Mouse (Mus musculus) limb, embryonic 15.5 days (tissue): ENCODE data around the gene Cpa4. TPM values are rescaled to one million over a fixed set of nuclear protein-coding genes. Genes with fewer than 3 reads are reported as not detected.

Experiments used
- ATAC-seq: fragments of 200-750 bp; cut with Nextera tagmentation; 2 replicates; pipeline ENCODE4 v1.8.0; 2017; ENCODE audit warnings: low read depth, moderate TSS enrichment; ENCODE audit not compliant: insufficient number of reproducible peaks, low FRiP score, low TSS enrichment
- H3K27ac ChIP-seq: fragments of 300-500 bp; sonication (generic); 2 replicates; pipeline ENCODE4 v1.5.1; 2015; ENCODE audit warnings: moderate library complexity, mild to moderate bottlenecking, inconsistent platforms
- H3K27me3 ChIP-seq: fragments of 300-500 bp; sonication (generic); 2 replicates; pipeline ENCODE4 v1.6.1; 2015; ENCODE audit warnings: inconsistent platforms
- H3K36me3 ChIP-seq: fragments of 300-500 bp; sonication (generic); 2 replicates; pipeline ENCODE4 v1.6.1; 2015; ENCODE audit warnings: inconsistent platforms
- H3K4me1 ChIP-seq: fragments of 300-500 bp; sonication (generic); 2 replicates; pipeline ENCODE4 v1.6.1; 2015; ENCODE audit warnings: inconsistent platforms
- H3K4me2 ChIP-seq: fragments of 300-500 bp; sonication (generic); 2 replicates; pipeline ENCODE4 v1.6.1; 2015; ENCODE audit warnings: mild to moderate bottlenecking, inconsistent platforms
- H3K4me3 ChIP-seq: fragments of 300-500 bp; sonication (generic); 2 replicates; pipeline ENCODE4 v1.5.1; 2015; ENCODE audit warnings: mild to moderate bottlenecking, inconsistent platforms
- H3K9ac ChIP-seq: fragments of 300-500 bp; sonication (generic); 2 replicates; pipeline ENCODE4 v1.6.1; 2015; ENCODE audit warnings: inconsistent platforms
- H3K9me3 ChIP-seq: fragments of 300-500 bp; sonication (generic); 2 replicates; pipeline ENCODE4 v1.6.1; 2016; ENCODE audit warnings: inconsistent platforms
- WGBS: fragments of 180-500 bp; shearing (Covaris S2); methylation state at CpG from one replicate; pipeline ENCODE4 v1.1.7; 2015; 5-methylcytosine and 5-hydroxymethylcytosine counted together
- polyA plus RNA-seq: library from polyadenylated mRNA; unstranded; fragments of >200 nt; fragmentation: Nextera tagmentation; extraction: Ambion mirVana; gene quantifications from 2 replicates; pipeline ENCODE4 v1.2.1, GENCODE M21; 2015

Cpa4 gene
- 5.2 and 6.3 TPM in 2 replicates for polyA plus RNA-seq

DNA sequence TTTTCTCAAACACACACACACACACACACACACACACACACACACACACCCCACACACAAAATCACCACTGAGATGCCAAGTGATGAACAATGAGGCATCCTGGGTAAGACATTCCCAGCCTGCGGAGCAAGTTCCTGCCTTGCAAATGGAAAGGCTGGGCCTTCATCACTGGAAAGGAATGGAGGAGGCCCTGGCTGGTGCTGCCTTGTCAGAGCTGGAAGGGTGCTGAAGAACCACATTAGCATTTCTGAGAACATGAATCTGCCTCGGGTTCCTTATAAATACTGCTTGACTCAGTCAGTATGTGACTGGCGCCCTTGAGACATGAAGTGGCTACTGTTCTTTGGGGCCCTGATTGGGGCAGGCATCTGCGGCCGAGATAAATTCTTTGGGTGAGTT, at the start of gene Cpa4:
Cpa4 (plus strand) TSS at position 301 of the 400 bp plus-strand sequence.
- no peaks in the 10 kb centered on the region for H3K9me3 ChIP-seq
- H3K4me3 ChIP-seq, result no peak within 1 kb of the TSS
- H3K4me1 ChIP-seq, result peaks cover 23% of the 10 kb centered on the region
- no peak for ATAC-seq
- H3K36me3 ChIP-seq, result no peaks in the 10 kb centered on the region
- no peaks in the 10 kb centered on the region for H3K27me3 ChIP-seq
- no peak within 1 kb of the TSS for H3K4me2 ChIP-seq
- H3K27ac ChIP-seq, result peak within 1 kb of the TSS; percentile 38; the same call in 1 of the 2 replicates
- no peak within 1 kb of the TSS for H3K9ac ChIP-seq
- 56% methylated on average over 5 of the region's 5 CpGs for WGBS

DNA sequence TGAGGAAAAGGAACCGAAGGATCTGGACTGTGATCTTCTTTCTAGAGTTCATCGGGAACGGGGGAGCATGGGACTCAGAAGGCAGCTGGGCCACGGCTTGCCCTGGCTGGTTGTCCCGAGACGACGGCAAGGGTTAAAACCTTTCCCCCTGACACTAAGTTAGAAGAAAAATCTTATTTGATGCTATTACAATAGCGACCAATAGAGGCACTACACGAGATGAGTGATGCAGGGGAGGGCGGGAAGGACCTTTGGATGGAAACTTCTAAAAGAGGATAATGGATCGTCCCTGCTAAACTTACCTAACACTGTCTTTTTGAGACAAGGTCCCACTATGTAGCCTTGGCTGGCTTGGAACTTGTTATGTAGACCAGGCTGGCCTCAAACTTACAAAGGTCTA, 47.8 kb upstream of the Cpa4 start:
- Histone ChIP-seq H3K27ac (no peak overlapping the region), H3K4me2 (no peak overlapping the region), H3K4me1 (peaks cover 10% of the 10 kb centered on the region), H3K36me3 (no peaks in the 10 kb centered on the region), H3K27me3 (no peaks in the 10 kb centered on the region), H3K4me3 (no peak overlapping the region), H3K9me3 (no peaks in the 10 kb centered on the region), H3K9ac (no peak overlapping the region)
- WGBS, result 72% methylated on average over 11 of the region's 11 CpGs
- ATAC-seq, result no peak

DNA sequence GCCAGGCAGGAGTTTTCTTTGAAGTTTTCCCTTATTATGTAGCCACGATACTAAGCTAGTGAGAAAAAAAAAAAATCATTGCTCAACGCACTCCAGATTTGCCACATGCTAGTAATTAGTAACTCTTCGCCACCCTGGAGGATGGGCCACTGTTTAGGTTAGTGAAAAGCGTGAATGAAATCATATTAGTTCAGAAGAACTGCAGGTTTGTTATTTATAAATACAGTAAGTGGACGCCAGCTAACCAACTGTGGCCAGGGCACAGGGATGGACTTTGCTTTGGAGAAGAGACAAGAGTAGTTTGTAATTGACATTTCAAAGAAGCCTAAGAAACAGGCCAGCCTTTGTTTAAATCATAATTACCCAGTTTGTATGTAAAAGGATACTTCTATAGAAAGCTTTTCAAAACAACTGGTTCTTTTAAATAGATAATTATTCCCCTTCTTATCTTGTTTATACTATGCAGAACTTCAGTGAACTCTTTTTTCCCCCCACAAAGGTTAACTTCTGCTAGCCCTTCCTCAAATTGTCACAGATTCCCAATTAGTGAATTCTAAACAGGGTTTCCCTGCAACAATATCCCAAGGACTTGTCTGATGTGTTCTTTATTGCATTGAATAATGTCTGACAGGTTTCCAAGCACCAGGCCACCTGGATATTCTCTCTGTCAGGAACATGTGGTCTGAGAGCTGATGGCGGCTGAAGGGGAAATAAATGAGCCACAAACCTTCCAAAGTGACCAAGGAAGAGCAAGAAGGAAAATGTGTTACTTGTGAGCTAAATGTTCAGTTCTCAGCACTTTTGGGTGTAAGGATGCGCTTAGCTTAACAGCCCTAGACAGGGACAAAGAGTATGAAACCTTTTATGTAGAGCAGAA, 42.5 kb upstream of the Cpa4 start:
- WGBS, result 34% methylated on average over 7 of the region's 7 CpGs
- Histone ChIP-seq H3K27me3 (no peaks in the 10 kb centered on the region), H3K4me2 (no peak overlapping the region), H3K27ac (peak overlapping the region; percentile 88), H3K9ac (no peak overlapping the region), H3K36me3 (no peaks in the 10 kb centered on the region), H3K9me3 (no peaks in the 10 kb centered on the region), H3K4me1 (peaks cover 39% of the 10 kb centered on the region), H3K4me3 (no peak overlapping the region)
- no peak for ATAC-seq

DNA sequence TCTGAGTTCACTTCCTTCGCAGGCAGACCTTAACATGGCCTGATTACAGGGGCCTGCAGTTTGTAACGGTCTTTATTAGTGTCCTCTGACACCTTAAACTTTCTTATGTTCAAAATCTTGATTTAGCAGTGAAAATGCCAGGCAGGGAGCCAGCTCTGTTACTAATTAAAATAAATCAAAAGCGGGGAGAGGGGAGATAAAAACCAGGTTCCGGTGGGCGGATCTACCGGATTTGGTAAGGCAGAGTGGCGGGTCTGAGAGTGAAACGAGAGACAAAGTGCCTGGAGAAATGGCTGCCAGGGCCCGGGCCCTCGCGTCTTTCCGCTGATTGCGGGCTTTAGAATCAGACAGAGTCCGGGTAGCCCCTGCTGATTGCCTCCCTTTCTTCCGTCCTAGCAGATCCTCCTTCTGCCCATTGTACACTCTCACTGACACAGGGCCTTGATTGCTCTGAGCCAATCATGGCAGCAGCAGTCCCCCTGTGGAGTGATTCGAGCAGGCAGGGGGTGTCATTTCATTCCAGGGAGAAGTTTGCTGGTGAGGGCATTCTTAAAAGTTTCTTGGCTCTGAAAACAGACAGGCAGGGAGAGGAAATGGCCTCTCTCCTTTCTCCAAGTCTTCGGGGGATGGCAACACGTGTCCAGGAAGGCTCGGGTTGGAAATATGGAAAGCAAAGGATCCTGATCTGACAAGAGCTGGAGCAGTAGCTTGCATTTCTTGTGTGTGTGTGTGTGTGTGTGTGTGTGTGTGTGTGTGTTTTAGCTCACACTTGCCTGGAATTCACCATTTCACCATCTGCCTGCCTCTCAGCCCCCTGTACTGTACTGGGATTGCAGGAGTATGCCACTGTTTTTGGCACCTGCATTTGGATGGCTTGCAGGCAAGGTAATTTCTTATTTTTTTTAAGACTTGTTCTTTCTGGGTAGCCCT, 41.3 kb upstream of the Cpa4 start:
- no peak overlapping the region for H3K9ac ChIP-seq
- 13% methylated on average over 19 of the region's 19 CpGs for WGBS
- no peak overlapping the region for H3K4me3 ChIP-seq
- ATAC-seq, result no peak
- H3K36me3 ChIP-seq, result no peaks in the 10 kb centered on the region
- H3K4me2 ChIP-seq, result 0 out of 2 replicates have a peak overlapping the region, but pooled peaks have one; percentile 21
- peak overlapping the region; percentile 88 for H3K27ac ChIP-seq
- H3K27me3 ChIP-seq, result no peaks in the 10 kb centered on the region
- H3K4me1 ChIP-seq, result peaks cover 39% of the 10 kb centered on the region
- H3K9me3 ChIP-seq, result no peaks in the 10 kb centered on the region

DNA sequence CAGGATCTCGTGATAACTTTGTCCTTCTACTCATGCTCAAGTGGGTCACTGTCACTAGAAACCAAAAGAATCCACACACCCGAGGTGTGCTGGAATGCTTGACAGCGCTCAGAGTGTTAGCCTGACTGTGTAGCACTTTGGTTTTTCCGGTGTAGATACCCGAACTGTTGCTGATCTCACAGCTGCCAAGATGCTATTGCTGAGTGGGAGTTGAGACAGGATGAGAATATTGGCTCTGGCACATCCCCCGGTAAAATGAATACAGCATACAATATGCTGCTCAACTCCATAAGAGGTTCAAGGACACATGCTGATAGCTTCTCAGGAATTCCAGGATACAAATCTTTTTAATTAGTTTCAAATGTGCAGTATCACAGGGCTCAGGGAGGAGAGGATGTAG, 39.4 kb upstream of the Cpa4 start:
- H3K9me3 ChIP-seq, result no peaks in the 10 kb centered on the region
- 27% methylated on average over 6 of the region's 6 CpGs for WGBS
- no peak overlapping the region for H3K4me3 ChIP-seq
- no peaks in the 10 kb centered on the region for H3K27me3 ChIP-seq
- no peak overlapping the region for H3K27ac ChIP-seq
- no peak overlapping the region for H3K4me2 ChIP-seq
- H3K36me3 ChIP-seq, result no peaks in the 10 kb centered on the region
- no peak overlapping the region for H3K9ac ChIP-seq
- no peak for ATAC-seq
- H3K4me1 ChIP-seq, result peaks cover 39% of the 10 kb centered on the region

DNA sequence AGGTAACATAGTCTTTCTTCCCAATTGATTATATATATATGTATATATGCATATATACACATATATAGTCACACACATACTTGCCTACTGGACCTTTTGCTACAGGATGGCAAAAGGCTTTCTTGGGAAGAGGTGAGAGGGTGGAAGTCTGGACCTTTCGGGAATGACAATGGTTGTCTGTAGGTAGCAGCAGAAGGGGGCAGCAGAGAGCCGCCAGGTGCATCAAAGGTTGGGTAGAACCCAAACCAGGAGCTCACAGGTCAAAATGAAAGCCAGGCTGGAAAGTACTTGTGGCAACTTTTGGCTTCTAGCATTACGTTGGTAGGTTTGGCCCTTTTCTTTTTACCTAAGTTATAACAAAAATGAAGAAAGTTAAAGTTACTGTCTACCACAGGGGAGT, 32.8 kb upstream of the Cpa4 start:
- Histone ChIP-seq H3K36me3 (no peaks in the 10 kb centered on the region), H3K4me2 (no peak overlapping the region), H3K27me3 (no peaks in the 10 kb centered on the region), H3K9ac (no peak overlapping the region), H3K27ac (no peak overlapping the region), H3K4me1 (peaks cover 11% of the 10 kb centered on the region), H3K4me3 (no peak overlapping the region), H3K9me3 (no peaks in the 10 kb centered on the region)
- 51% methylated on average over 3 of the region's 3 CpGs for WGBS
- ATAC-seq, result no peak

DNA sequence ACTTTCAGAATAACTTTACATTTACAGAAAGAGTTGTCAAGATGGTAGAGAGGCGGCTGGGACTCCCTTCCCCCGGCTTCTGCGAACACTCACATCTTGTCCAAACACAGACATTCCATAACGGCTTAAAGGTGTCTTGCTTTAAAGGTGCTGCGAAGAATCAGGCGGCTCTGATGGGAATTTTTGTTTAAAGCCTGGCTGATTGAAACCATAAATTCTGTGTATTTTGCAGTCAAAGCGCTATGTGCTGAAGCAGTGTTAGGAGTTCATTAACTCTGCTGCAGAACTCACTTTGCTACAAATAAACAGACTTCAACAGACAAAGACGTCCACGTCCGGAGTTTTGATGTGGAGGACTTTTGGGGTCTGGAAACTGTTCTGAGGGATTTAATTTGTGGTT, 29.9 kb upstream of the Cpa4 start:
- no peaks in the 10 kb centered on the region for H3K9me3 ChIP-seq
- no peaks in the 10 kb centered on the region for H3K27me3 ChIP-seq
- peak overlapping the region; percentile 57 for H3K27ac ChIP-seq
- WGBS, result 26% methylated on average over 10 of the region's 10 CpGs
- H3K9ac ChIP-seq, result no peak overlapping the region
- H3K36me3 ChIP-seq, result no peaks in the 10 kb centered on the region
- ATAC-seq, result no peak
- no peak overlapping the region for H3K4me3 ChIP-seq
- no peak overlapping the region for H3K4me2 ChIP-seq
- H3K4me1 ChIP-seq, result peaks cover 18% of the 10 kb centered on the region

DNA sequence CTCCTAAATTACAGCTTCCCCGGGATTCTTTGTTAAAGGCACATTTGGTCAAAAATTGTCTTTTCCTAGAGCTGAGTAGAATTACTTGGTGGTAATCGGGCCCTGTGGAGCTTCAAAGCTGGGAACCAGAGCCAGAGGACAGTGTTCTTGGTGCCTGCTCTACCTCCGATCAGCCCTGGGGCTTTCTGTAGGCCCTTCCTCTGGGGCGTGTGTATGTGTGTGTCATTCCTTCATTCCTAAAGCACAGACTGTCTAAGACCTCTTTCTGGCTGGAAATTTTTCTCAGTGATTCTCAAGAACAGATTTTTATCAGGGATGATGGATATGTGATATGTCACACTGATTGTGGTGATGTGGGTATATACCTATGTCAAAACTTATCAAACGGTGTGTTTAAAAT, 29.4 kb upstream of the Cpa4 start:
- peaks cover 22% of the 10 kb centered on the region for H3K4me1 ChIP-seq
- 36% methylated on average over 5 of the region's 5 CpGs for WGBS
- H3K27ac ChIP-seq, result peak overlapping the region; percentile 57
- no peak for ATAC-seq
- H3K4me3 ChIP-seq, result no peak overlapping the region
- no peaks in the 10 kb centered on the region for H3K9me3 ChIP-seq
- no peaks in the 10 kb centered on the region for H3K27me3 ChIP-seq
- no peak overlapping the region for H3K4me2 ChIP-seq
- H3K9ac ChIP-seq, result no peak overlapping the region
- H3K36me3 ChIP-seq, result no peaks in the 10 kb centered on the region

DNA sequence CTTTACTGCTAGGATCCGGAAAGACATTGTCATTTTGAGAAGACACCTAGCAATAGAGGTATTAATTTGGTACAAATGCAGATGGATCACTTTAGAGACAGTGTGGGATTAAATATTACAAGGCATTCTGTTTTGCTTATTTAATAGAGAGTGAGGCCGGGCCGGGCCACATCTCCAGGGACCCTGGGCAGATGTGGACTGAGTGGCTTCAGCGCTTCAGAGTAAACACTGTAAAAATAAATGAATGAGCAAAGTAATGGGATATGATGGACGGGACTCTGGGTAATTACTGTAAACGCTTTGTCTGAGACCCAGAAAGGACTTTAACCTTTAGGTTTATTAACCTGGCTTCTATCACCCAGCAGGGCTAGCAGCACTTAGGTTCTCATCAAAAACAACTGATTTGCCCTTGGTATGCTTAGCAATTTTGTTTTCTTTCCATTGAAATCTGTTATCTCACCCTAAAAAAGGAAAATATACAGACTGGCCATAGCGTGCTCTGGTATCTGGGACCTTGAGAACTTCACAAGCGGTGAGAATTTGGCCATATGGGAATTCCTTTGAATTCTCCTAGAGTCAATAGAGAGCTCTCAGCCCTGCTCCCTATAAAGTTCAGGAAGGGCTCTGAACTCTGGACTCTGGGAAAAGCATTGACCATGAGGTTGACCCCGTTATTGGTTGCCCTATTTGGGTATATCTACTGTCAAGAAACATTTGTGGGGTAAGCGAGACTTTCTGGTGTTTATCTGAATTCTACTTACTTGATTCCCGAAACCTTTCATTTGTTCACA, 27.0 kb upstream of the Cpa4 start, which contains the start of gene Cpa2:
Cpa2 (plus strand) TSS at position 574 of the 791 bp plus-strand sequence.
- Histone ChIP-seq H3K9me3 (no peaks in the 10 kb centered on the region), H3K9ac (no peak within 1 kb of the TSS), H3K4me1 (peaks cover 32% of the 10 kb centered on the region), H3K4me3 (no peak within 1 kb of the TSS), H3K36me3 (no peaks in the 10 kb centered on the region), H3K27me3 (no peaks in the 10 kb centered on the region), H3K27ac (no peak within 1 kb of the TSS), H3K4me2 (no peak within 1 kb of the TSS)
- ATAC-seq, result no peak
- WGBS, result 56% methylated on average over 11 of the region's 11 CpGs

DNA sequence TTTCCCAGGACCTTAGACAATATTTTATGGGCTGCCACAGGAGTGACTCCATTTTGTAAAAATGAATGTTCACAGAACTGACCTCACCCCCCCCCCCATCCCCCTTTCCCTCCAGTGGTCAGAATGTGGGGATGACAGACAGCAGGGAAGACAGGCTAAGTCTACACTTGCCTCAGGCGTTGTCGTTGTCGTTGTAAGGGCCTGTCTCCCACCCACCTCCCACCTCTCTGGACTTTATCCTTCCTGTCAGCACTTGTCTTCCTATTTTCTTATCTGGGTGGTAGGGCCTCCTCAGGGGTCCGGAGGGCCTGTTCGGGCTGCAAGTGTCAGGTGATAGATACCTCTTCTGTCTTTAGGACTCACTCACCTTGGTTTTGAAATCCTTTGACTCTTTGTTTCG, 25.9 kb upstream of the Cpa4 start:
- Histone ChIP-seq H3K27ac (no peak overlapping the region), H3K27me3 (no peaks in the 10 kb centered on the region), H3K4me3 (no peak overlapping the region), H3K9me3 (no peaks in the 10 kb centered on the region), H3K4me2 (no peak overlapping the region), H3K4me1 (peaks cover 42% of the 10 kb centered on the region), H3K36me3 (no peaks in the 10 kb centered on the region), H3K9ac (no peak overlapping the region)
- WGBS, result 47% methylated on average over 6 of the region's 6 CpGs
- no peak for ATAC-seq

DNA sequence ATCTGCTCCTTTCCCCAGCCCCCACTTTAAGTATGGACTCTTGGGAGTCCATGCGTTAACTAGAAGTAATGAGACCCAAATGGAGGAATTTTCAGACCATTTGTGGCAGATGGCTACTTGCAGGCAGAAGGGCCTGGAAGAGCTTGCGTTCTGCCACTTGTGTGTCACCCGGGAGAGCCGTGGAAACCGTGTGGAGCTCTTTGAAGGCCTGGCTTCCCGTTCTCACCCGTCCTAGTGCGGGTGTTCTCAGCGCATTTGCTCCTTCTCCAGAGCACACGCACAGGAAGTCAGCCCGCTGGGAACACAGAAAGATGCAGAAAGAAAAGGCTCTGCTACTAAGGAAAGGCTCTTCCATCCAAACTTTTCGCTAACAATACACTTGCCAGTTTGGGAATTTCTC, 25.1 kb upstream of the Cpa4 start:
- no peaks in the 10 kb centered on the region for H3K27me3 ChIP-seq
- no peak overlapping the region for H3K4me3 ChIP-seq
- 23% methylated on average over 12 of the region's 12 CpGs for WGBS
- H3K36me3 ChIP-seq, result no peaks in the 10 kb centered on the region
- no peaks in the 10 kb centered on the region for H3K9me3 ChIP-seq
- H3K9ac ChIP-seq, result no peak overlapping the region
- peaks cover 43% of the 10 kb centered on the region for H3K4me1 ChIP-seq
- no peak for ATAC-seq
- no peak overlapping the region for H3K4me2 ChIP-seq
- peak overlapping the region; percentile 70 for H3K27ac ChIP-seq
